Comparison of ENCODE assay signal across 11 mouse cellular contexts in the genomic region with DNA sequence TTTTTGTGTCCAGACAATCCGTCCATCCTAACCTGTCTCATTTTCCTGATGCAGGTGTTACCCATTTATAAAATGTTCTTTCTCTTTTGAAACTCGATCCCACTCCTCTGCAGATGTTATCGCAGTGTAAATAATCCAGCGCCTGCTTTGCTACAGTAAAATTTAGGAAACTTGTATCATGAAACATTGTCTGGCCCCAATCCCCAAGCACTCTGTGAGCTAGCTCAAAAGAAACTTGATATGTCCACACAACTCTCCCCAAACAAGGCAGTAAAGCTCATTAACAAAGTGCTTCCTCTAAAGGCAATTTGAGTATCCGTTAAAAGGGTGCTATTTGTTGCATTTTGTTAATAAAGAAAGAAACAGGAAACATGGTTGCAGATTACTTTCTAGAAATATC.
"Had no signal": no experiment of that assay in that cellular context is flagged by ENCODE, and none has a peak within 500 bp of the region (broad histone marks: within the 10 kb centered on the region; RNA-seq: fewer than 3 reads in every experiment).

No protein-coding gene starts in this region.

- ATAC-seq: intestine, embryonic 16.5 days; midbrain, embryonic 16.5 days had no signal

- H3K4me2 ChIP-seq: midbrain, embryonic 12.5 days; stomach, embryonic 15.5 days had no signal

- H3K27me3 ChIP-seq: midbrain, embryonic 12.5 days; stomach, embryonic 15.5 days had no signal

- H3K4me3 ChIP-seq: left cerebral cortex, adult 2 months; midbrain, embryonic 12.5 days; stomach, embryonic 15.5 days had no signal

- H3K4me1 ChIP-seq: midbrain, embryonic 12.5 days; stomach, embryonic 15.5 days had no signal

- H3K36me3 ChIP-seq: midbrain, embryonic 12.5 days; stomach, embryonic 15.5 days had no signal

- H3K9ac ChIP-seq: liver, embryonic 14.5 days; midbrain, embryonic 12.5 days; stomach, embryonic 15.5 days had no signal

- DNase-seq: kidney, postnatal 14 days; lung, adult 18-20 months; right cerebral cortex, postnatal 14 days; thymus, adult 2 months; thymus, postnatal 25 days had no signal

- H3K27ac ChIP-seq: left cerebral cortex, adult 2 months; liver, embryonic 14.5 days; midbrain, embryonic 12.5 days; stomach, embryonic 15.5 days had no signal

- H3K9me3 ChIP-seq: midbrain, embryonic 12.5 days; stomach, embryonic 15.5 days had no signal
